Mouse (Mus musculus): ENCODE data around the gene Arntl. TPM values are rescaled to one million over a fixed set of nuclear protein-coding genes. Genes with fewer than 3 reads are reported as not detected.
A peak's percentile ranks its signal among the peaks of the same experiment; 100 is the strongest.

The Arntl gene
- polyA plus RNA-seq, 1 experiment, result 7.3 TPM

DNA sequence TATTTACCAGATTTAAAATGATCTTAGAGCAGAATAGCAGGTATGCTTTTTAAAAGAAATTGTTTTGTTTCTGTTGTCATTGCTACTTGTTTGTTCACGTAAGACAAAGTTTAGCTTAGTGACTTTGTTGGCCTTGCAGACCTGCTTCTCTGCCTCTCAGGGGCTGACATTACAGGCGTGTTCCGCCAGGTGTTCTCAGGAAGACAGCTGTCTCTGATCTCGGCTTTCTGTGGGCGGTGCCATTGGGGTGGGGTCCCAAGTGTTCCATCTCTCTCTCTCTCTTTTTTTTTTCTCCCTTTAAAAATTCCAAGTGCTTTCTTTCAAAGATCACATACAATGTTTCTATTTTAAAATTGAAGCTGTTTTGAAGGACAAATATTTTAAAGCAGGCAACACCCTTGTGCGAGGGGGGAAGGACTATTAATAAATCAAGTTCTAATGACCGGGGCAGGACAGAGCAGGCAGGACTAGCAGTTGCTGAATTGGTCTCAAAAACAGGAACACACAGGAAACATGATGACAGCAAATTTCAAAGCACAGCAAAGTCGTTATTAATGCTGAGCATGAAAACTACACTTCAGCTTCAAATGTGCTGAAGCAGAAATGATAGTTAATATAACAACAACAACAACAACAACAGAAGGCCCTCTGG, 14.4 kb upstream of the Arntl start:
- Histone ChIP-seq H3K4me1 (ENCODE audit: control insufficient read depth, insufficient read depth, low read length) (peaks cover 4% of the 10 kb centered on the region), H3K36me3 (ENCODE audit: control insufficient read depth, insufficient read depth, low read length) (no peaks in the 10 kb centered on the region), H3K4me3 (ENCODE audit: insufficient read depth, low read depth, low read length) (no peak overlapping the region), H3K27me3 (replicated peaks; ENCODE audit: control insufficient read depth, insufficient read depth, low read length) (no peaks in the 10 kb centered on the region), H3K27ac (ENCODE audit: insufficient read depth, low read depth, low read length) (peak overlapping the region; percentile 62; the same call in 1 of the 2 replicates)
- no peak for TF ChIP-seq POLR2A (IDR thresholded peaks at IDR 0.05; ENCODE audit: low read depth, low read length)
- TF ChIP-seq CTCF (conservative IDR thresholded peaks at IDR 0.05; ENCODE audit: insufficient read depth, insufficient read length, low read depth, low read length), result no peak
- 32% methylated on average over 8 of the region's 8 CpGs for whole genome bisulfite sequencing
- DNase-seq, result peak; percentile 66

- Histone ChIP-seq H3K4me1 (ENCODE audit: control insufficient read depth, insufficient read depth, low read length) (peaks cover 4% of the 10 kb centered on the region), H3K4me3 (ENCODE audit: insufficient read depth, low read depth, low read length) (no peak overlapping the region), H3K27me3 (replicated peaks; ENCODE audit: control insufficient read depth, insufficient read depth, low read length) (no peaks in the 10 kb centered on the region), H3K36me3 (ENCODE audit: control insufficient read depth, insufficient read depth, low read length) (no peaks in the 10 kb centered on the region), H3K27ac (ENCODE audit: insufficient read depth, low read depth, low read length) (no peak overlapping the region)
- DNase-seq, result no peak
- TF ChIP-seq CTCF (conservative IDR thresholded peaks at IDR 0.05; ENCODE audit: insufficient read depth, insufficient read length, low read depth, low read length) (no peak), POLR2A (IDR thresholded peaks at IDR 0.05; ENCODE audit: low read depth, low read length) (no peak)
These were observed 13.4 kb upstream of the Arntl start for GRCm38 (mm10) chr7:113193872-113194271.

GRCm38 (mm10) chr7:113195271-113195670, 12.0 kb upstream of the Arntl start:
- H3K4me3 ChIP-seq (ENCODE audit: insufficient read depth, low read depth, low read length), result no peak overlapping the region
- no peak overlapping the region for H3K27ac ChIP-seq (ENCODE audit: insufficient read depth, low read depth, low read length)
- TF ChIP-seq CTCF (conservative IDR thresholded peaks at IDR 0.05; ENCODE audit: insufficient read depth, insufficient read length, low read depth, low read length) (no peak), POLR2A (IDR thresholded peaks at IDR 0.05; ENCODE audit: low read depth, low read length) (no peak)
- no peaks in the 10 kb centered on the region for H3K36me3 ChIP-seq (ENCODE audit: control insufficient read depth, insufficient read depth, low read length)
- H3K4me1 ChIP-seq (ENCODE audit: control insufficient read depth, insufficient read depth, low read length), result peaks cover 4% of the 10 kb centered on the region
- no peaks in the 10 kb centered on the region for H3K27me3 ChIP-seq (replicated peaks; ENCODE audit: control insufficient read depth, insufficient read depth, low read length)
- no peak for DNase-seq
- WGBS, result 53% methylated on average over 2 of the region's 2 CpGs

DNA sequence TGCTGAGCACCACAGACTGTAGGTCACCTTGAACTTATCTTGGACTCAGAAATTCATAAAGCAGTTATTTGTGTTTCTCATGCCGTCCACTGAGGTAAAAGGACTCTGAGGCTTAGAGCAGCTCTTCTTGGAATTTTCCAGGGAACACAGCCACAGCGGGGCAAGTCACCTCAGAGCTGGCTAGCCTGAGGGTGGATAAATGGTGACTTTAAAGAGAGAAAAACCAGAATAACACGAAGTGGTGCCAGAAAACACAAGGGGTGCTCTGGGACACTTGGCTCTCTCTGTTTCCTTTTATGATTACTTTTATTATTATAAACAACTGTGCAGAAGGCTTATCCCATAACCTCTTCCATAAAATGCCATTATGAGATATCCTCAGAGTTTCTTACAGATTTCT, 11.1 kb upstream of the Arntl start:
- TF ChIP-seq CTCF (conservative IDR thresholded peaks at IDR 0.05; ENCODE audit: insufficient read depth, insufficient read length, low read depth, low read length), result no peak
- no peak for TF ChIP-seq POLR2A (IDR thresholded peaks at IDR 0.05; ENCODE audit: low read depth, low read length)
- Histone ChIP-seq H3K4me3 (ENCODE audit: insufficient read depth, low read depth, low read length) (no peak overlapping the region), H3K27ac (ENCODE audit: insufficient read depth, low read depth, low read length) (no peak overlapping the region), H3K4me1 (ENCODE audit: control insufficient read depth, insufficient read depth, low read length) (peaks cover 4% of the 10 kb centered on the region), H3K27me3 (replicated peaks; ENCODE audit: control insufficient read depth, insufficient read depth, low read length) (no peaks in the 10 kb centered on the region), H3K36me3 (ENCODE audit: control insufficient read depth, insufficient read depth, low read length) (no peaks in the 10 kb centered on the region)
- DNase-seq, result peak; percentile 19
- 77% methylated on average over 3 of the region's 3 CpGs for WGBS

DNA sequence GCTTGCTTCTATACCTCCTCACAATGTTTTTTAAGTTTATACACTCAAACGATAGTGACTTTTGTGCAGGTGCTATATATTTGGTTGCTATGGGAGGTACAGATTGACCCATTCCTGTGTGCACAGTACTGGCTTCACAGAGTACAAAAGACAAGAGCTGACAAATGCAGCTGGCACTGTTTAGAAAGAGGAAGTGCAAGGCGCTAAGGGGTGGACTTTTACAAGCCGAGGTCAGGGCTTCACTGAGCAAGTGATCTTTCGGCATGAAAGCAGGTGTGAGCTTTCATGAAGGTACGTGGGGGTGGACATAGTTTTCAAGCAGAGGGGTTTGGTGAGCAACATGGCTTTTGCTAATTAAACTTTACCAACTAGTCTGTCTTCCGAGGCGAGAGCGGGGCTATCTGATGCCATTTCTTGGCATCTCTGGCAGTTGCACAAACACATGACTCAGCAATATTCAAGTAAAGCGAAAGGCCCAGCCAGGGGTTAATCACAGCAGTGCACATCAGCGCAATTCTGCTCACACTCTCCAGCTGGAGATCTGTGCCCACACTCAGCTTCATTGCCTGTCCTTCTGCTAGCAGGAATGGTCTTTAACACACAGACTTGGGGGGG, 10.0 kb upstream of the Arntl start:
- no peak for TF ChIP-seq CTCF (conservative IDR thresholded peaks at IDR 0.05; ENCODE audit: insufficient read depth, insufficient read length, low read depth, low read length)
- TF ChIP-seq POLR2A (IDR thresholded peaks at IDR 0.05; ENCODE audit: low read depth, low read length), result no peak
- Histone ChIP-seq H3K27ac (ENCODE audit: insufficient read depth, low read depth, low read length) (no peak overlapping the region), H3K36me3 (ENCODE audit: control insufficient read depth, insufficient read depth, low read length) (no peaks in the 10 kb centered on the region), H3K4me3 (ENCODE audit: insufficient read depth, low read depth, low read length) (no peak overlapping the region), H3K27me3 (replicated peaks; ENCODE audit: control insufficient read depth, insufficient read depth, low read length) (no peaks in the 10 kb centered on the region), H3K4me1 (ENCODE audit: control insufficient read depth, insufficient read depth, low read length) (peaks cover 4% of the 10 kb centered on the region)
- peak; percentile 34 for DNase-seq
- WGBS, result 37% methylated on average over 10 of the region's 10 CpGs

DNA sequence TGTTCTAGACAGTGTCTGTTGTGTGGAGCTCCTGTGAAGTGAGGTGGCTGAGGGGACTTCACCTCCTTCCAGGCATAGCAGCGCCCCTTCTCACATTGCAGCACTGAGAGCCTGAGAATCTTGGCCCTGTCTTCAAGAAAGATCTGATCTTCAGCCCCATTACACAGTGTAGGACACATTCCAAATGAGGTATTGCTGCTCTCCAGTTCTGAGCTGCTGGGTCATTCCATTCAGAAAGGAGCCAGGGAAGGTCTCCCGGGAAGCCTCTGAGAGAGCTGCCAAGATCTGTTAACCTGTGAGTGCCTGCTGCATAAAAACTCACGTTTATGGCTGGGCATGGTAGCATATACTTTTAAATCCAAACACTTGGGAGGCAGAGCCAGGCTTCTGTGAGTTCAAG, 5.7 kb upstream of the Arntl start:
- Histone ChIP-seq H3K27ac (ENCODE audit: insufficient read depth, low read depth, low read length) (no peak overlapping the region), H3K4me1 (ENCODE audit: control insufficient read depth, insufficient read depth, low read length) (peaks cover 4% of the 10 kb centered on the region), H3K4me3 (ENCODE audit: insufficient read depth, low read depth, low read length) (no peak overlapping the region), H3K36me3 (ENCODE audit: control insufficient read depth, insufficient read depth, low read length) (no peaks in the 10 kb centered on the region), H3K27me3 (replicated peaks; ENCODE audit: control insufficient read depth, insufficient read depth, low read length) (no peaks in the 10 kb centered on the region)
- TF ChIP-seq CTCF (conservative IDR thresholded peaks at IDR 0.05; ENCODE audit: insufficient read depth, insufficient read length, low read depth, low read length) (no peak), POLR2A (IDR thresholded peaks at IDR 0.05; ENCODE audit: low read depth, low read length) (no peak)
- DNase-seq, result peak; percentile 75
- 32% methylated on average over 3 of the region's 3 CpGs for WGBS

DNA sequence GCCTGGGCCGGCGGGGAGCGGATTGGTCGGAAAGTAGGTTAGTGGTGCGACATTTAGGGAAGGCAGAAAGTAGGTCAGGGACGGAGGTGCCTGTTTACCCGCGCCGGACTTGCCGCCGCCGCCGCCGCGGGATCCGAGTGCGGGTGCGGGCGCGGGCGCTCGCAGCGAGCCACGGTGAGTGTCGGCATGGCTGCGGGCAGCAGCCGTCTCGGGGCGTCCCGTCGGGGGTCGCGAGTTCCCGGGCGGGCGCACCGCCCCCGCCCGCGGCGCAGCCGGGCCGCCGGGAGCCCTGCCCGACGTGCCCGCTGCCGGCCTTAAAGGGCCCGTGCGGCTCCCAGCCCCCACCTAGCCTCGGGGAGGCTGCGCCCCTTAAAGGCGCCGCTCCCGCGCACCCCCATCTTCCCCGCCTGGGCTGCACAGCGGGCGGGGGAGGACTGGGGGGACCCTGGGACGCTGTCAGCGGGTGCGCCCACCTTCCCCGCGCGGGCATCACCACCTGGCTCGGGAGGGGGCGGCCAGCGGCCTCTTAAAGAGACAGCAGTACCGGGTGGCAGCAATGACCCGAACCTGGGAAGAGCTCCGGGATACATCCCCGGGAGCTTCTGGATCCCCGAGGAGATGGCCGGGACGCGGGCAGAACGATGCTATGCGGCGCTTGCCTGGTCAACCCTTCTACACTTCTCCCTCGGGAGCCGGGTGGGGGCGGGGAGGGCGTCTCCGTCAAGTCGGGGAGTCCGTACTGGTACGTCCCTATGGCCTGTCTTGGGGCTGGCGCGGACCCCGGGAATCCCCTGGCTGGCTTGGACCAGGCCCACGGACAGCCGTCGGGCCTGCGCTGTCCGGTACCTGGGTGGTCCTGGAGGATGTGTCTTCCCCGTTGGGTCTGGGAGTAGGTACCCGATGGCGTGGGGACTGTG, 464 bp downstream of the Arntl start:
- under 1% methylated on average over 84 of the region's 98 CpGs for WGBS
- peak; percentile 36 for DNase-seq
- Histone ChIP-seq H3K4me3 (ENCODE audit: insufficient read depth, low read depth, low read length) (peak overlapping the region; percentile 94), H3K27ac (ENCODE audit: insufficient read depth, low read depth, low read length) (no peak overlapping the region), H3K4me1 (ENCODE audit: control insufficient read depth, insufficient read depth, low read length) (peaks cover 14% of the 10 kb centered on the region; the same call in 1 of the 2 replicates), H3K27me3 (replicated peaks; ENCODE audit: control insufficient read depth, insufficient read depth, low read length) (no peaks in the 10 kb centered on the region), H3K36me3 (ENCODE audit: control insufficient read depth, insufficient read depth, low read length) (no peaks in the 10 kb centered on the region)
- no peak for TF ChIP-seq POLR2A (IDR thresholded peaks at IDR 0.05; ENCODE audit: low read depth, low read length)
- no peak for TF ChIP-seq CTCF (conservative IDR thresholded peaks at IDR 0.05; ENCODE audit: insufficient read depth, insufficient read length, low read depth, low read length)
